Mouse (Mus musculus) CD4-positive helper T cell, adult 2 months (primary cell): ENCODE data around the gene Notch2.

Source experiments
- DNase-seq: peaks from one replicate; pipeline ENCODE4 v3.0.0-alpha.2; 2012; ENCODE audit warnings: low read depth, missing footprints, low spot score

Notch2 gene

GRCm38 (mm10) chr3:97994818-97995217 is 18.5 kb upstream of the Notch2 start:
- no peak for DNase-seq

GRCm38 (mm10) chr3:97998349-97998748 is 15.0 kb upstream of the Notch2 start:
- DNase-seq, result no peak

- no peak for DNase-seq
Observed at GRCm38 (mm10) chr3:98003558-98003957, 9.8 kb upstream of the Notch2 start.

- DNase-seq, result no peak
Observed at GRCm38 (mm10) chr3:98004231-98004630, 9.1 kb upstream of the Notch2 start.

- no peak for DNase-seq
Observed at GRCm38 (mm10) chr3:98005306-98005705, 8.0 kb upstream of the Notch2 start.

- DNase-seq, result no peak
Observed at GRCm38 (mm10) chr3:98006046-98006691, 7.2 kb upstream of the Notch2 start.

GRCm38 (mm10) chr3:98006973-98007372 is 6.4 kb upstream of the Notch2 start:
- no peak for DNase-seq

GRCm38 (mm10) chr3:98008143-98008542 is 5.2 kb upstream of the Notch2 start:
- no peak for DNase-seq

- DNase-seq, result no peak
Observed at GRCm38 (mm10) chr3:98009190-98009840, 4.0 kb upstream of the Notch2 start.

- DNase-seq, result no peak
Observed at GRCm38 (mm10) chr3:98013086-98013400, 284 bp upstream of the Notch2 start.

- DNase-seq, result no peak
Observed at GRCm38 (mm10) chr3:98015205-98016171, 2.2 kb downstream of the Notch2 start.

- no peak for DNase-seq
Observed at GRCm38 (mm10) chr3:98016901-98017591, 3.7 kb downstream of the Notch2 start.

- no peak for DNase-seq
Observed at GRCm38 (mm10) chr3:98018187-98018586, 4.9 kb downstream of the Notch2 start.

- no peak for DNase-seq
Observed at GRCm38 (mm10) chr3:98020431-98021229, 7.3 kb downstream of the Notch2 start.

- DNase-seq, result no peak
Observed at GRCm38 (mm10) chr3:98024288-98024848, 11.0 kb downstream of the Notch2 start.

GRCm38 (mm10) chr3:98025521-98025920 is 12.2 kb downstream of the Notch2 start:
- DNase-seq, result no peak

- no peak for DNase-seq
Observed at GRCm38 (mm10) chr3:98025921-98026880, 12.9 kb downstream of the Notch2 start.

GRCm38 (mm10) chr3:98027371-98027774 is 14.0 kb downstream of the Notch2 start:
- peak; percentile 72 for DNase-seq

GRCm38 (mm10) chr3:98028072-98028471 is 14.7 kb downstream of the Notch2 start:
- DNase-seq, result no peak
